Mouse (Mus musculus): ENCODE results near the gene Nos1ap. TPM values are rescaled to one million over a fixed set of nuclear protein-coding genes. Genes with fewer than 3 reads are reported as not detected.

The Nos1ap gene
- polyA plus RNA-seq, 1 experiment from 2014 or later: 24.6 TPM

GRCm38 (mm10) chr1:170418131-170418530, 171.5 kb downstream of the Nos1ap start:
- Histone ChIP-seq H3K27me3 (ENCODE audit: control insufficient read depth, insufficient read depth, low read depth, low read length) (no peaks in the 10 kb centered on the region), H3K4me3 (ENCODE audit: low read depth, low read length) (no peak overlapping the region), H3K4me2 (ENCODE audit: low read length) (no peak overlapping the region), H3K9me3 (replicated peaks; ENCODE audit: control insufficient read depth, low read length, poor library complexity, severe bottlenecking) (no peaks in the 10 kb centered on the region), H3K36me3 (ENCODE audit: control insufficient read depth, insufficient read depth, low read length) (no peaks in the 10 kb centered on the region), H3K9ac (ENCODE audit: low read depth, low read length) (no peak overlapping the region), H3K4me1 (ENCODE audit: control insufficient read depth, insufficient read depth, low read length) (no peaks in the 10 kb centered on the region; the same call in 1 of the 2 replicates), H3K27ac (ENCODE audit: low read length) (no peak overlapping the region)
- WGBS: 64% methylated on average over 1 of the region's 1 CpGs
- ATAC-seq: no peak

- Histone ChIP-seq H3K9me3 (replicated peaks; ENCODE audit: control insufficient read depth, low read length, poor library complexity, severe bottlenecking) (no peaks in the 10 kb centered on the region), H3K4me1 (ENCODE audit: control insufficient read depth, insufficient read depth, low read length) (no peaks in the 10 kb centered on the region; the same call in 1 of the 2 replicates), H3K4me2 (ENCODE audit: low read length) (no peak overlapping the region), H3K4me3 (ENCODE audit: low read depth, low read length) (no peak overlapping the region), H3K9ac (ENCODE audit: low read depth, low read length) (no peak overlapping the region), H3K36me3 (ENCODE audit: control insufficient read depth, insufficient read depth, low read length) (no peaks in the 10 kb centered on the region), H3K27me3 (ENCODE audit: control insufficient read depth, insufficient read depth, low read depth, low read length) (no peaks in the 10 kb centered on the region), H3K27ac (ENCODE audit: low read length) (no peak overlapping the region)
- WGBS: 62% methylated on average over 2 of the region's 2 CpGs
- no peak for ATAC-seq
Measured at GRCm38 (mm10) chr1:170416967-170417366, 172.7 kb downstream of the Nos1ap start.

- Histone ChIP-seq H3K9me3 (replicated peaks; ENCODE audit: control insufficient read depth, low read length, poor library complexity, severe bottlenecking) (no peaks in the 10 kb centered on the region), H3K36me3 (ENCODE audit: control insufficient read depth, insufficient read depth, low read length) (no peaks in the 10 kb centered on the region), H3K9ac (ENCODE audit: low read depth, low read length) (no peak overlapping the region), H3K27ac (ENCODE audit: low read length) (no peak overlapping the region), H3K4me1 (ENCODE audit: control insufficient read depth, insufficient read depth, low read length) (no peaks in the 10 kb centered on the region; the same call in 1 of the 2 replicates), H3K4me3 (ENCODE audit: low read depth, low read length) (no peak overlapping the region), H3K27me3 (ENCODE audit: control insufficient read depth, insufficient read depth, low read depth, low read length) (no peaks in the 10 kb centered on the region), H3K4me2 (ENCODE audit: low read length) (no peak overlapping the region)
- WGBS: 25% methylated on average over 6 of the region's 6 CpGs
- no peak for ATAC-seq
Measured at GRCm38 (mm10) chr1:170416206-170416605, 173.5 kb downstream of the Nos1ap start.

- Histone ChIP-seq H3K4me2 (ENCODE audit: low read length) (no peak overlapping the region), H3K27me3 (ENCODE audit: control insufficient read depth, insufficient read depth, low read depth, low read length) (no peaks in the 10 kb centered on the region), H3K9ac (ENCODE audit: low read depth, low read length) (no peak overlapping the region), H3K4me3 (ENCODE audit: low read depth, low read length) (no peak overlapping the region), H3K4me1 (ENCODE audit: control insufficient read depth, insufficient read depth, low read length) (no peaks in the 10 kb centered on the region; the same call in 1 of the 2 replicates), H3K9me3 (replicated peaks; ENCODE audit: control insufficient read depth, low read length, poor library complexity, severe bottlenecking) (no peaks in the 10 kb centered on the region), H3K27ac (ENCODE audit: low read length) (no peak overlapping the region), H3K36me3 (ENCODE audit: control insufficient read depth, insufficient read depth, low read length) (no peaks in the 10 kb centered on the region)
- 26% methylated on average over 3 of the region's 3 CpGs for WGBS
- no peak for ATAC-seq
Measured at GRCm38 (mm10) chr1:170415395-170415794, 174.3 kb downstream of the Nos1ap start.

- H3K27me3 ChIP-seq (ENCODE audit: control insufficient read depth, insufficient read depth, low read depth, low read length): no peaks in the 10 kb centered on the region
- no peak overlapping the region for H3K27ac ChIP-seq (ENCODE audit: low read length)
- no peaks in the 10 kb centered on the region for H3K36me3 ChIP-seq (ENCODE audit: control insufficient read depth, insufficient read depth, low read length)
- H3K4me3 ChIP-seq (ENCODE audit: low read depth, low read length): no peak overlapping the region
- 84% methylated on average over 8 of the region's 8 CpGs for WGBS
- no peak overlapping the region for H3K9ac ChIP-seq (ENCODE audit: low read depth, low read length)
- ATAC-seq: 0 out of 2 replicates have a peak, but pooled peaks have one; percentile 41
- H3K4me1 ChIP-seq (ENCODE audit: control insufficient read depth, insufficient read depth, low read length): peaks cover 3% of the 10 kb centered on the region
- H3K9me3 ChIP-seq (replicated peaks; ENCODE audit: control insufficient read depth, low read length, poor library complexity, severe bottlenecking): no peaks in the 10 kb centered on the region
- no peak overlapping the region for H3K4me2 ChIP-seq (ENCODE audit: low read length)
Measured at GRCm38 (mm10) chr1:170410402-170411191, 179.1 kb downstream of the Nos1ap start.

- no peaks in the 10 kb centered on the region for H3K9me3 ChIP-seq (replicated peaks; ENCODE audit: control insufficient read depth, low read length, poor library complexity, severe bottlenecking)
- no peak overlapping the region for H3K27ac ChIP-seq (ENCODE audit: low read length)
- no peaks in the 10 kb centered on the region for H3K27me3 ChIP-seq (ENCODE audit: control insufficient read depth, insufficient read depth, low read depth, low read length)
- H3K36me3 ChIP-seq (ENCODE audit: control insufficient read depth, insufficient read depth, low read length): no peaks in the 10 kb centered on the region
- H3K4me3 ChIP-seq (ENCODE audit: low read depth, low read length): no peak overlapping the region
- peaks cover 3% of the 10 kb centered on the region for H3K4me1 ChIP-seq (ENCODE audit: control insufficient read depth, insufficient read depth, low read length)
- no peak overlapping the region for H3K4me2 ChIP-seq (ENCODE audit: low read length)
- H3K9ac ChIP-seq (ENCODE audit: low read depth, low read length): no peak overlapping the region
- 19% methylated on average over 4 of the region's 4 CpGs for WGBS
- no peak for ATAC-seq
Measured at GRCm38 (mm10) chr1:170409091-170409490, 180.6 kb downstream of the Nos1ap start.

GRCm38 (mm10) chr1:170406921-170407320, 182.7 kb downstream of the Nos1ap start:
- ATAC-seq: no peak
- 82% methylated on average over 8 of the region's 8 CpGs for WGBS

GRCm38 (mm10) chr1:170405152-170405551, 184.5 kb downstream of the Nos1ap start:
- WGBS: 81% methylated on average over 2 of the region's 2 CpGs
- H3K4me1 ChIP-seq (ENCODE audit: control insufficient read depth, insufficient read depth, low read length): peaks cover 3% of the 10 kb centered on the region
- no peak for ATAC-seq
- H3K9me3 ChIP-seq (replicated peaks; ENCODE audit: control insufficient read depth, low read length, poor library complexity, severe bottlenecking): no peaks in the 10 kb centered on the region
- no peak overlapping the region for H3K4me3 ChIP-seq (ENCODE audit: low read depth, low read length)
- no peak overlapping the region for H3K27ac ChIP-seq (ENCODE audit: low read length)
- H3K4me2 ChIP-seq (ENCODE audit: low read length): no peak overlapping the region
- H3K27me3 ChIP-seq (ENCODE audit: control insufficient read depth, insufficient read depth, low read depth, low read length): no peaks in the 10 kb centered on the region
- no peaks in the 10 kb centered on the region for H3K36me3 ChIP-seq (ENCODE audit: control insufficient read depth, insufficient read depth, low read length)
- H3K9ac ChIP-seq (ENCODE audit: low read depth, low read length): no peak overlapping the region

More at GRCm38 (mm10) chr1:170406921-170407320, 182.7 kb downstream of the Nos1ap start:
- Histone ChIP-seq H3K4me1 (ENCODE audit: control insufficient read depth, insufficient read depth, low read length) (peaks cover 3% of the 10 kb centered on the region), H3K4me3 (ENCODE audit: low read depth, low read length) (no peak overlapping the region), H3K27me3 (ENCODE audit: control insufficient read depth, insufficient read depth, low read depth, low read length) (no peaks in the 10 kb centered on the region), H3K9me3 (replicated peaks; ENCODE audit: control insufficient read depth, low read length, poor library complexity, severe bottlenecking) (no peaks in the 10 kb centered on the region), H3K27ac (ENCODE audit: low read length) (no peak overlapping the region), H3K4me2 (ENCODE audit: low read length) (no peak overlapping the region), H3K36me3 (ENCODE audit: control insufficient read depth, insufficient read depth, low read length) (no peaks in the 10 kb centered on the region), H3K9ac (ENCODE audit: low read depth, low read length) (no peak overlapping the region)

GRCm38 (mm10) chr1:170402682-170403081, 187.0 kb downstream of the Nos1ap start:
- WGBS: 67% methylated on average over 4 of the region's 4 CpGs
- Histone ChIP-seq H3K9me3 (replicated peaks; ENCODE audit: control insufficient read depth, low read length, poor library complexity, severe bottlenecking) (no peaks in the 10 kb centered on the region), H3K4me3 (ENCODE audit: low read depth, low read length) (no peak overlapping the region), H3K27me3 (ENCODE audit: control insufficient read depth, insufficient read depth, low read depth, low read length) (no peaks in the 10 kb centered on the region), H3K9ac (ENCODE audit: low read depth, low read length) (no peak overlapping the region), H3K27ac (ENCODE audit: low read length) (no peak overlapping the region), H3K4me1 (ENCODE audit: control insufficient read depth, insufficient read depth, low read length) (no peaks in the 10 kb centered on the region), H3K36me3 (ENCODE audit: control insufficient read depth, insufficient read depth, low read length) (no peaks in the 10 kb centered on the region), H3K4me2 (ENCODE audit: low read length) (no peak overlapping the region)
- no peak for ATAC-seq

All from midbrain, embryonic 16.5 days (tissue).